Mouse (Mus musculus) G1E (cell line): ENCODE measurements around the gene Fam129c.

Experiments
- CTCF ChIP-seq: IDR thresholded peaks from 2 replicates; pipeline ENCODE4 v1.5.1; 2012; ENCODE audit warnings: low read depth, low read length, inconsistent platforms, mixed read lengths
- GATA1 ChIP-seq: IDR thresholded peaks from 2 replicates; pipeline ENCODE4 v1.6.1; 2012; ENCODE audit warnings: borderline replicate concordance, low read length, inconsistent platforms, mixed read lengths
- GATA2 ChIP-seq: IDR thresholded peaks from 2 replicates; pipeline ENCODE4 v1.6.1; 2012; ENCODE audit warnings: low read depth, low read length, inconsistent platforms, borderline replicate concordance
- POLR2AphosphoS5 ChIP-seq: IDR thresholded peaks from 2 replicates; pipeline ENCODE4 v1.6.1; 2012; ENCODE audit warnings: low read depth, low read length, inconsistent platforms; ENCODE audit not compliant: insufficient replicate concordance
- TAL1 ChIP-seq: conservative IDR thresholded peaks from 2 replicates; pipeline ENCODE4 v1.6.1; 2012; ENCODE audit warnings: low read depth, low read length, inconsistent platforms, mixed read lengths

- TF ChIP-seq CTCF (no peak), GATA2 (no peak), GATA1 (no peak), TAL1 (no peak), POLR2AphosphoS5 (no peak)
Observed at GRCm38 (mm10) chr8:71633164-71633563, 35.7 kb downstream of the Fam129c start.
